Mouse (Mus musculus): Measurements from ENCODE around the gene Mtrr. TPM values are rescaled to one million over a fixed set of nuclear protein-coding genes. Genes with fewer than 3 reads are reported as not detected.
"Not testable (repeated sequence)": the region's sequence is repeated elsewhere in the genome, so short reads cannot be mapped to it uniquely, and the experiment has no call there.

Gene Mtrr
- polyA plus RNA-seq, 1 experiment: 2.2 TPM

- no peak for TF ChIP-seq POLR2A (IDR thresholded peaks at IDR 0.05; ENCODE audit: low read depth, low read length)
- TF ChIP-seq CTCF (IDR thresholded peaks at IDR 0.05; ENCODE audit: extremely low read depth, insufficient read length, insufficient replicate concordance, low read depth, low read length): peak; percentile 65; the same call in 1 of the 2 replicates
- H3K27ac ChIP-seq (ENCODE audit: insufficient read depth, low read depth, low read length): no peak overlapping the region
- peaks cover 36% of the 10 kb centered on the region for H3K36me3 ChIP-seq (ENCODE audit: control insufficient read depth, insufficient read depth, low read length)
- no peaks in the 10 kb centered on the region for H3K27me3 ChIP-seq (ENCODE audit: control insufficient read depth, insufficient read depth, low read length)
- WGBS: 59% methylated on average over 17 of the region's 17 CpGs
- H3K4me3 ChIP-seq (ENCODE audit: low read depth, low read length): no peak overlapping the region
- no peaks in the 10 kb centered on the region; the same call in 1 of the 2 replicates for H3K4me1 ChIP-seq (ENCODE audit: control insufficient read depth, insufficient read depth, insufficient read length, low read length)
Observed at GRCm38 (mm10) chr13:68569589-68570336, 12.2 kb downstream of the Mtrr start.

GRCm38 (mm10) chr13:68568548-68568947 lies 13.4 kb downstream of the Mtrr start:
- WGBS: 92% methylated on average over 11 of the region's 11 CpGs
- Histone ChIP-seq H3K36me3 (ENCODE audit: control insufficient read depth, insufficient read depth, low read length) (peaks cover 44% of the 10 kb centered on the region), H3K4me3 (ENCODE audit: low read depth, low read length) (no peak overlapping the region), H3K4me1 (ENCODE audit: control insufficient read depth, insufficient read depth, insufficient read length, low read length) (no peaks in the 10 kb centered on the region; the same call in 1 of the 2 replicates), H3K27me3 (ENCODE audit: control insufficient read depth, insufficient read depth, low read length) (no peaks in the 10 kb centered on the region), H3K27ac (ENCODE audit: insufficient read depth, low read depth, low read length) (no peak overlapping the region)
- TF ChIP-seq POLR2A (IDR thresholded peaks at IDR 0.05; ENCODE audit: low read depth, low read length): no peak

GRCm38 (mm10) chr13:68568110-68568509 lies 13.8 kb downstream of the Mtrr start:
- TF ChIP-seq POLR2A (IDR thresholded peaks at IDR 0.05; ENCODE audit: low read depth, low read length) (no peak), CTCF (IDR thresholded peaks at IDR 0.05; ENCODE audit: extremely low read depth, insufficient read length, insufficient replicate concordance, low read depth, low read length) (no peak)
- WGBS: 96% methylated on average over 9 of the region's 9 CpGs
- Histone ChIP-seq H3K27ac (ENCODE audit: insufficient read depth, low read depth, low read length) (no peak overlapping the region), H3K27me3 (ENCODE audit: control insufficient read depth, insufficient read depth, low read length) (no peaks in the 10 kb centered on the region), H3K36me3 (ENCODE audit: control insufficient read depth, insufficient read depth, low read length) (peaks cover 44% of the 10 kb centered on the region), H3K4me3 (ENCODE audit: low read depth, low read length) (no peak overlapping the region), H3K4me1 (ENCODE audit: control insufficient read depth, insufficient read depth, insufficient read length, low read length) (no peaks in the 10 kb centered on the region; the same call in 1 of the 2 replicates)

- H3K4me3 ChIP-seq (ENCODE audit: low read depth, low read length); H3K4me1 ChIP-seq (ENCODE audit: control insufficient read depth, insufficient read depth, insufficient read length, low read length); H3K36me3 ChIP-seq (ENCODE audit: control insufficient read depth, insufficient read depth, low read length); H3K27me3 ChIP-seq (ENCODE audit: control insufficient read depth, insufficient read depth, low read length); H3K27ac ChIP-seq (ENCODE audit: insufficient read depth, low read depth, low read length): not testable (repeated sequence)
- WGBS: 25% methylated on average over 5 of the region's 6 CpGs
Observed at GRCm38 (mm10) chr13:68553391-68553790, 28.6 kb downstream of the Mtrr start.

Other genes with a start within 250 kb of the Mtrr start
- 2.2 and 3.3 TPM in 2 replicates for gene Fastkd3, start 85 bp upstream of the Mtrr start, polyA plus RNA-seq (2012; rRNA removed)
- not detected in 2 replicates for gene 1700001L19Rik, start 15.3 kb upstream of the Mtrr start, polyA plus RNA-seq (2012; rRNA removed)

Measured in small intestine, adult 2 months (tissue).